Mouse (Mus musculus) intestine, embryonic 15.5 days (tissue): Measurements from ENCODE around the gene Olfr1271. TPM values are rescaled to one million over a fixed set of nuclear protein-coding genes. Genes with fewer than 3 reads are reported as not detected.
"Not testable (repeated sequence)": the region's sequence is repeated elsewhere in the genome, so short reads cannot be mapped to it uniquely, and the experiment has no call there.

Experiments used
- ATAC-seq: fragments of 200-750 bp; cut with Nextera tagmentation; 2 replicates; pipeline ENCODE4 v1.8.0; 2017; ENCODE audit warnings: moderate TSS enrichment, moderate library complexity
- H3K27ac ChIP-seq: fragments of 300-500 bp; sonication (generic); 2 replicates; pipeline ENCODE4 v1.5.1; 2015; ENCODE audit warnings: mild to moderate bottlenecking, inconsistent platforms
- H3K27me3 ChIP-seq: fragments of 300-500 bp; sonication (generic); replicated peaks from 2 replicates; pipeline ENCODE4 v1.6.1; 2015; ENCODE audit warnings: inconsistent platforms
- H3K36me3 ChIP-seq: fragments of 300-500 bp; sonication (generic); 2 replicates; pipeline ENCODE4 v1.6.1; 2015; ENCODE audit warnings: inconsistent platforms
- H3K4me1 ChIP-seq: fragments of 300-500 bp; sonication (generic); replicated peaks from 2 replicates; pipeline ENCODE4 v1.6.1; 2015; ENCODE audit warnings: inconsistent platforms
- H3K4me2 ChIP-seq: fragments of 300-500 bp; sonication (generic); replicated peaks from 2 replicates; pipeline ENCODE4 v1.6.1; 2015; ENCODE audit warnings: mild to moderate bottlenecking, inconsistent platforms
- H3K4me3 ChIP-seq: fragments of 300-500 bp; sonication (generic); replicated peaks from 2 replicates; pipeline ENCODE4 v1.5.1; 2015; ENCODE audit warnings: inconsistent platforms
- H3K9ac ChIP-seq: fragments of 300-500 bp; sonication (generic); 2 replicates; pipeline ENCODE4 v1.6.1; 2015; ENCODE audit warnings: inconsistent platforms
- H3K9me3 ChIP-seq: fragments of 300-500 bp; sonication (generic); 2 replicates; pipeline ENCODE4 v1.6.1; 2016; ENCODE audit warnings: inconsistent platforms
- WGBS: fragments of 180-500 bp; shearing (Covaris S2); methylation state at CpG from one replicate; pipeline ENCODE4 v1.1.7; 2015; 5-methylcytosine and 5-hydroxymethylcytosine counted together
- polyA plus RNA-seq: library from polyadenylated mRNA; unstranded; fragments of >200 nt; fragmentation: Nextera tagmentation; extraction: Ambion mirVana; gene quantifications from 2 replicates; pipeline ENCODE4 v1.2.1, GENCODE M21; 2015

Olfr1271 gene
- not detected in 2 replicates for polyA plus RNA-seq

GRCm38 (mm10) chr2:90270932-90271331 lies at the start of gene Olfr1271:
Olfr1271 (minus strand) TSS chr2:90271032.
- H3K36me3 ChIP-seq: no peaks in the 10 kb centered on the region
- no peak within 1 kb of the TSS for H3K4me3 ChIP-seq
- H3K4me1 ChIP-seq: no peaks in the 10 kb centered on the region
- no peaks in the 10 kb centered on the region for H3K9me3 ChIP-seq
- 88% methylated on average over 2 of the region's 2 CpGs for WGBS
- no peaks in the 10 kb centered on the region for H3K27me3 ChIP-seq
- no peak for ATAC-seq
- H3K9ac ChIP-seq: no peak within 1 kb of the TSS
- no peak within 1 kb of the TSS for H3K27ac ChIP-seq
- H3K4me2 ChIP-seq: no peak within 1 kb of the TSS

- H3K36me3 ChIP-seq: no peaks in the 10 kb centered on the region
- no peaks in the 10 kb centered on the region for H3K27me3 ChIP-seq
- H3K4me2 ChIP-seq: no peak within 1 kb of the TSS
- H3K9ac ChIP-seq: no peak within 1 kb of the TSS
- no peak within 1 kb of the TSS for H3K27ac ChIP-seq
- H3K4me3 ChIP-seq: no peak within 1 kb of the TSS
- ATAC-seq: no peak
- H3K4me1 ChIP-seq: no peaks in the 10 kb centered on the region
- no peaks in the 10 kb centered on the region for H3K9me3 ChIP-seq
- WGBS: 88% methylated on average over 6 of the region's 6 CpGs
Observed at GRCm38 (mm10) chr2:90292741-90293140, 21.9 kb upstream of the Olfr1271 start, which contains the start of gene Olfr1272. Olfr1272 (minus strand) TSS chr2:90292841.

GRCm38 (mm10) chr2:90257492-90257891 lies 13.3 kb downstream of the Olfr1271 start, which contains the start of gene Olfr142:
Olfr142 (minus strand) TSS chr2:90257592.
- Histone ChIP-seq H3K4me2 (no peak within 1 kb of the TSS), H3K27ac (no peak within 1 kb of the TSS), H3K4me1 (no peaks in the 10 kb centered on the region), H3K4me3 (no peak within 1 kb of the TSS), H3K9me3 (no peaks in the 10 kb centered on the region), H3K9ac (no peak within 1 kb of the TSS), H3K36me3 (no peaks in the 10 kb centered on the region), H3K27me3 (no peaks in the 10 kb centered on the region)
- no peak for ATAC-seq
- WGBS: 93% methylated on average over 4 of the region's 4 CpGs

- not testable (repeated sequence) for H3K27ac ChIP-seq, H3K36me3 ChIP-seq, H3K4me3 ChIP-seq, H3K27me3 ChIP-seq, H3K9ac ChIP-seq, H3K4me2 ChIP-seq, H3K4me1 ChIP-seq, ATAC-seq, H3K9me3 ChIP-seq
- no CpG with 5 or more reads among the region's 6 CpGs for WGBS
Observed at GRCm38 (mm10) chr2:90224393-90224792, 46.4 kb downstream of the Olfr1271 start, which contains the start of gene Olfr1506. Olfr1506 (minus strand) TSS chr2:90224493.

Other genes starting within 250 kb of the Olfr1271 start
- not detected in 2 replicates for gene Olfr1264, start 245.5 kb downstream of the Olfr1271 start, polyA plus RNA-seq
- gene Olfr1265, start 235.7 kb downstream of the Olfr1271 start, polyA plus RNA-seq: not detected in 2 replicates
- not detected in 2 replicates for gene Olfr140, start 207.4 kb downstream of the Olfr1271 start, polyA plus RNA-seq
- gene Olfr1269, start 149.6 kb downstream of the Olfr1271 start, polyA plus RNA-seq: not detected in 2 replicates
- not detected in 2 replicates for gene Olfr32, start 128.7 kb downstream of the Olfr1271 start, polyA plus RNA-seq
- gene Olfr1270, start 117.9 kb downstream of the Olfr1271 start, polyA plus RNA-seq: not detected in 2 replicates
- gene Olfr1506, start 46.5 kb downstream of the Olfr1271 start, polyA plus RNA-seq: not detected in 2 replicates
- gene Olfr142, start 13.4 kb downstream of the Olfr1271 start, polyA plus RNA-seq: not detected in 2 replicates
- not detected in 2 replicates for gene Olfr1272, start 21.8 kb upstream of the Olfr1271 start, polyA plus RNA-seq
- not detected in 2 replicates for gene Gm13769, start 51.2 kb upstream of the Olfr1271 start, polyA plus RNA-seq
- gene Olfr1274-ps, start 127.7 kb upstream of the Olfr1271 start, polyA plus RNA-seq: not detected in 2 replicates